Mouse (Mus musculus): ENCODE results near the gene BC030867. TPM values are rescaled to one million over a fixed set of nuclear protein-coding genes. Genes with fewer than 3 reads are reported as not detected.

BC030867 gene
- polyA plus RNA-seq, 1 experiment from 2014 or later, result 16.0 TPM

DNA sequence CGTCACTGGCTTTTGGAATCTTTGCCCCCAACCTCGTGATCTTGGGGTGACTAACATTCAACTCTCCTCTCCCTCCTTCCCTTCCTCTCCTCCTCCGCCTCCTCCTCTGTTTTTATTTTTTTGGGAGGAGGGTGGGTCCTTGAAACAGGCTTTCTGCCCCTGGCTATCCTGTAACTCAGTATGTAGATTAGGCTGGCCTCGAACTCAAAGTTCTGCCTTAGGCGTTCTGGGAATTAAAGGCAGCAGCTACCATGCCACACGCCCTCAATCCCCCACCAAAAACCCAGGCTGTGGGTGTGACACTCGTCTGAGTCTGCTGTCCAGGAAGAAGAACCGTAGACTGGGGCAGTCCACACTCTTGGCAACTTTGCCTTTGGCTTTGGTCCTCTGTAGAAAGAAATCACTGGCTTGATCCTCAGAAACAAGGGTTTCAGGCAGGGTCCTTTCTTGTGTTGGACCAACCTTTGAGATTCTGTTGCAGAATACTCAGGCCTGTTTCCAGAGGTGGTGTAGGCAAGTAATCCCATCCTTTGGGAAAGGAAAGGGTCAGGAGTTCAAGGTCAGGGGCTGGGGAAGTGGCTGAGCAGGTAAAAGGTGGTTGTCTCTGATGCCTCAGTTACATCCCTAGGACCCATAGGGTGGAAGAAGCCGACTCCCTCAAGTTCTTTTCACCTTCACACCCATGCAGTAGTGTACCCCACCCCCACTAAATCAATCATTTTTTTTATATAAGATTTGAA lies 839 bp downstream of the BC030867 start:
- no peaks in the 10 kb centered on the region for H3K9me3 ChIP-seq (replicated peaks)
- H3K36me3 ChIP-seq, result no peaks in the 10 kb centered on the region
- no peak for ATAC-seq (ENCODE audit: insufficient number of reproducible peaks, low FRiP score, low TSS enrichment, low read depth)
- peak overlapping the region; percentile 98 for H3K4me2 ChIP-seq (replicated peaks)
- H3K9ac ChIP-seq, result peak overlapping the region; percentile 63
- H3K4me1 ChIP-seq, result peaks cover 32% of the 10 kb centered on the region
- WGBS, result 12% methylated on average over 9 of the region's 9 CpGs
- H3K27ac ChIP-seq (replicated peaks), result no peak overlapping the region
- no peaks in the 10 kb centered on the region for H3K27me3 ChIP-seq
- H3K4me3 ChIP-seq (replicated peaks), result peak overlapping the region; percentile 71

DNA sequence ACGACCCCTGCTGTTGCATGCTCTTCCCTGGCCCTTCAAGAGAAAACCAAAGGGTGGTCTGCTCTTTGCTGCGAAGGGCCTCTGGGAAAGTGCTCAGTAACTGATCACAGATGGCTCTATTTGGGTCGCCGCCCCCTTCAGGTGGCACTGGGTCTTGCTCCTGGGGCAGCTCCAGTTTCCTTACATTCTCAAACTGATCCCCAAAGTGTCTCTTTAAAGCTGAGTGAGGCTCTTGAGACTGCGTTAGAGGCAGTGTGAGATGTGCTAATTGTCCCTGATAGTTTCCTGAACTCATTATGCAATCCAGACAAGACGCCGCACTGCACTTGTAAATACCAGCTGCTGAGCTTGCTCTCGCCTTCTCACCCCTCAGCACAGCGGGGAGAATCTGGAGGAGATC lies 8.8 kb downstream of the BC030867 start:
- Histone ChIP-seq H3K27me3 (no peaks in the 10 kb centered on the region), H3K4me3 (replicated peaks) (no peak overlapping the region), H3K9me3 (replicated peaks) (no peaks in the 10 kb centered on the region), H3K27ac (replicated peaks) (peak overlapping the region; percentile 19; the same call in 1 of the 2 replicates), H3K4me1 (peaks cover 17% of the 10 kb centered on the region), H3K9ac (no peak overlapping the region), H3K4me2 (replicated peaks) (no peak overlapping the region), H3K36me3 (peaks cover 32% of the 10 kb centered on the region)
- ATAC-seq (ENCODE audit: insufficient number of reproducible peaks, low FRiP score, low TSS enrichment, low read depth), result no peak
- WGBS, result 24% methylated on average over 9 of the region's 9 CpGs

DNA sequence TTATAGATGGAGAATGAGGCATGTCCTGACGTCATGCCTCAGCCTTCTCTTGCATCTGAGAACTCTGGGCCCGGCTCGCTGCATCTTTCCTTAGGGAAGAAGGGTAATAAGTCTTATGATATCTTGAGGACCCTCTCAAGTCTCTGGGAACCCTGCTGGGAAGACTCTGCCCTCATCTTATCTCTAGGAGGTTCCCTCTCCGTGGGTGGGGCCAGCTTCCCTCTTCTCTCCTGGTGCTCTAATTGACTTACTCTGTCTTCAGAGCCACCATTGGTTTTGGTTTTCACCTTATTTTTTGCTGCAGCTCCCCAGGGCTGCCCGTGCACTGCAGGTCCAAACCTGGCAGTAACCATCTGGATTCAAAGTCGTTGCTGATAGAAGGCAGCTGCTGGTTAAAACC lies 9.4 kb downstream of the BC030867 start:
- Histone ChIP-seq H3K4me1 (peaks cover 17% of the 10 kb centered on the region), H3K4me2 (replicated peaks) (no peak overlapping the region), H3K9me3 (replicated peaks) (no peaks in the 10 kb centered on the region), H3K36me3 (peaks cover 34% of the 10 kb centered on the region), H3K27ac (replicated peaks) (no peak overlapping the region), H3K9ac (no peak overlapping the region), H3K4me3 (replicated peaks) (no peak overlapping the region), H3K27me3 (no peaks in the 10 kb centered on the region)
- WGBS, result 78% methylated on average over 6 of the region's 6 CpGs
- ATAC-seq (ENCODE audit: insufficient number of reproducible peaks, low FRiP score, low TSS enrichment, low read depth), result no peak

DNA sequence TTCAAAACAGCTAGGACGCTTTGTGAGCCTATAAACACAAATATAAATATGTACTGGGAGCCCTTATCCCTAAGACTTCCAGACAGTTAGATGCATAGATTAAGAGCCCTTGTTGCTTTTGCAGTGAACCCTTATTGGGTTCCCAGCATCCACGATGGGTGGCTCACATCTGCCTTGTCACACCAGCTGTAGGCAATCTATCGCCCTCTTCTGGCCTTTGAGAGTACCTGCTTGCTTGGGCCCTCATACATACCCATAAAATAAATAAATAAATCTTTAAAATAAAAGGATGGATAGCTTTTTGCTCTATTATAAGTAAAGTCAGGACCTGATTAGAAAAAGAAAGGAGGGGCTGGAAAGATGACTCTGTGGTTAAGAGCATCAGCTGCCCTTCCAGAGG lies 9.8 kb downstream of the BC030867 start:
- peaks cover 36% of the 10 kb centered on the region for H3K36me3 ChIP-seq
- H3K27ac ChIP-seq (replicated peaks), result no peak overlapping the region
- WGBS, result 89% methylated on average over 3 of the region's 3 CpGs
- no peaks in the 10 kb centered on the region for H3K27me3 ChIP-seq
- no peaks in the 10 kb centered on the region for H3K9me3 ChIP-seq (replicated peaks)
- no peak overlapping the region for H3K4me3 ChIP-seq (replicated peaks)
- peaks cover 17% of the 10 kb centered on the region for H3K4me1 ChIP-seq
- H3K9ac ChIP-seq, result no peak overlapping the region
- H3K4me2 ChIP-seq (replicated peaks), result no peak overlapping the region
- no peak for ATAC-seq (ENCODE audit: insufficient number of reproducible peaks, low FRiP score, low TSS enrichment, low read depth)

DNA sequence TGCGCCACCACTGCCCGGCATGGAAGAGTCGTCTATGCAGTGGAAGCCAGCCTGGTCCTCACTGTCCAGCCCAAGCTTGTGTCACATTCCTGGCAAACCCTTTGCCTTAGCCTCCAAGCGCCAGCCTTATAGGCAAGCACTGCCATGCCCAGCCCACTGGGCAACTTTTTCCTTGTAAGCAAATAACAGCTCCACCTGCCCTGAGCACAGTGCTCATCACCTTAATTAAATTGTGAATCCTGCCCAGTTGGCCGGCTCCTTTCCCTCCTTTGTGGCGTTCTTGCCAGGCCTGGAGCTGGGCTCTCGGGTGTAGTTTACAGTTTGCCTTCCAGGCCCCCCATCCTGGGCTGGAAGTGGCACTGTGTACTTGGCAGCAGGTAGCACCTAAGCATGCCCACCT lies 14.5 kb downstream of the BC030867 start:
- Histone ChIP-seq H3K36me3 (peaks cover 29% of the 10 kb centered on the region), H3K4me1 (peaks cover 12% of the 10 kb centered on the region; the same call in 1 of the 2 replicates), H3K4me2 (replicated peaks) (no peak overlapping the region), H3K27ac (replicated peaks) (no peak overlapping the region), H3K27me3 (no peaks in the 10 kb centered on the region), H3K9ac (no peak overlapping the region), H3K9me3 (replicated peaks) (no peaks in the 10 kb centered on the region), H3K4me3 (replicated peaks) (no peak overlapping the region)
- 95% methylated on average over 7 of the region's 7 CpGs for WGBS
- no peak for ATAC-seq (ENCODE audit: insufficient number of reproducible peaks, low FRiP score, low TSS enrichment, low read depth)

DNA sequence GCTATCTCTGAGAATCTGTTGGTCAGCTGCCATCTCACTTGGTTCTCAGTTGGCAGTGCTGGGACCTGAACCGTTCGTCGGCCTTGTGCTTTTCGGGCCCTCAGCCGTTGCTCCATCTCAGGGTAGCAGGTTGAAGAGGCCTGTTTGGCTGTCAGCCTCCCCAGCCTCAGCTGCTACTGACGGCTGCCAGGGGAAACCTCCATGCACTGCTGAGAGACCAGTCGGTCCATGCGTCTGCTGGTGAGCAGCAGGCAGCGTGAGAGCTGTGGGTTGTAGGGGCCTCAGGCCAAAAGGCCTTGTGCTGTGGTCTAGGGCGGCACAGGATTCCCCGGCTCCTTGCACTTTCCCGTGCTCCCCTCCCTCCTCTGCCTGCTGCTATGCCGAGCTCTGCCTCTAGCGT lies 17.1 kb downstream of the BC030867 start:
- Histone ChIP-seq H3K4me3 (replicated peaks) (no peak overlapping the region), H3K4me2 (replicated peaks) (no peak overlapping the region), H3K36me3 (0 out of 2 replicates have a peak, but pooled peaks cover 18% of the 10 kb centered on the region), H3K9ac (no peak overlapping the region), H3K27me3 (no peaks in the 10 kb centered on the region), H3K9me3 (replicated peaks) (no peaks in the 10 kb centered on the region), H3K27ac (replicated peaks) (no peak overlapping the region), H3K4me1 (peaks cover 12% of the 10 kb centered on the region; the same call in 1 of the 2 replicates)
- ATAC-seq (ENCODE audit: insufficient number of reproducible peaks, low FRiP score, low TSS enrichment, low read depth), result no peak
- WGBS, result 52% methylated on average over 14 of the region's 14 CpGs

DNA sequence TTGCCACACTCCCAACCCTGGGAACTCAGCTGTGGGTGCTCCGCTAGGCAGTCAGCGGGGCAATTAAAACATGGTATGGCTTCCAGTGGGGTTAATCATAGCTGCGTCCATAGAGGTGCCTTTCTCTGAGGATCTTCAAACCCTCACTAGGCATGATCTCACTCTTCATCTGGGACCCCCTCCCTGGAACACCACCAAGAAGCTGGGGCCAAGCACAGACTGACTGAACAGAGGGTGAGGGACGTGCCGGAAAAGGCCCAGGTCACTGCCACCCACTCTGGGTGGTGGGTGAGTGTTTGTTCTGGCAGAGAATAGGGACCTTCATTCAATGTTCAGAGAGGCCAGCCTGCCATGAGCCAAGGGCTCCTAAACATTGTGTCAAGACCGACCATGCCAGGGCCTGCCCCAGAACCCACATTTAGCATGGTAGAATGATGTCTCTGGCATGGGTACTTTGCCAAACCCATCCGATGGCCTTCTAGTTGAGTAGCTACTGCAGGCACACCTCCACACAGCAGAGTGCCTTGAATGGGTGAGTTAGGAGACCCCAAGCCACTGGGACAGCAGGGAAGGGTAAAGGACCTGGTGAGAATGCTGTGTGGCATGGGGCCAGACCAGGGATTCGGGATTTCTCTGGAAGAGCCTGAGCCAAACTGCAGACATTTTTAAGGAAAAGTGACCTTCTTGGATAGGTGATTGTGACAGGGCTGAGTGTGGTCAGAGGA lies 18.1 kb downstream of the BC030867 start:
- H3K4me1 ChIP-seq, result peaks cover 12% of the 10 kb centered on the region; the same call in 1 of the 2 replicates
- no peak overlapping the region for H3K27ac ChIP-seq (replicated peaks)
- no peak overlapping the region for H3K4me3 ChIP-seq (replicated peaks)
- no peaks in the 10 kb centered on the region for H3K27me3 ChIP-seq
- no peak for ATAC-seq (ENCODE audit: insufficient number of reproducible peaks, low FRiP score, low TSS enrichment, low read depth)
- H3K9ac ChIP-seq, result no peak overlapping the region
- H3K36me3 ChIP-seq, result 0 out of 2 replicates have a peak, but pooled peaks cover 11% of the 10 kb centered on the region
- H3K4me2 ChIP-seq (replicated peaks), result 0 out of 2 replicates have a peak overlapping the region, but pooled peaks have one; percentile 22
- no peaks in the 10 kb centered on the region for H3K9me3 ChIP-seq (replicated peaks)
- 86% methylated on average over 8 of the region's 8 CpGs for WGBS

DNA sequence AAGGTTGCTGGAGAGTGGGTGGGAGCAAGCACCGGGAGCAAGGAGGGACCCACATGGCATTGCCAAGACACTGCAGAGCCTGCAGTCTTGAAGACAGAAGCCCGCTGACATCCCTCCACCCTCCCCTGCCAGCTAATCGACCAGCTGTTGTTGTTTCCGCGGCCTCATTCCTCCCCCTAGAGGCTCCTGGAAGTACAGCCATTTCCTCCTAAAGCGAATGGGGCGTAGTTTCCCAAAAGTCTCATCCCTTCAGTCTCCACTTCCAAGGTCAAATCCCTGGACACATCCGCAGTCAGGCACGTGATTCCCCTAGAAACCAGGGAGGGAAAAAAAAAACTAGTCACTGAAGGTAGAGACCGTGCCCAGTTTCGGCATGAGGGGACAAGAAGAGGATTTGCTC lies 18.8 kb downstream of the BC030867 start:
- Histone ChIP-seq H3K36me3 (0 out of 2 replicates have a peak, but pooled peaks cover 5% of the 10 kb centered on the region), H3K4me2 (replicated peaks) (0 out of 2 replicates have a peak overlapping the region, but pooled peaks have one; percentile 22), H3K4me1 (peaks cover 12% of the 10 kb centered on the region; the same call in 1 of the 2 replicates), H3K9ac (no peak overlapping the region), H3K27me3 (no peaks in the 10 kb centered on the region), H3K9me3 (replicated peaks) (no peaks in the 10 kb centered on the region), H3K4me3 (replicated peaks) (no peak overlapping the region), H3K27ac (replicated peaks) (no peak overlapping the region)
- WGBS, result 5% methylated on average over 11 of the region's 11 CpGs
- ATAC-seq (ENCODE audit: insufficient number of reproducible peaks, low FRiP score, low TSS enrichment, low read depth), result 0 out of 2 replicates have a peak, but pooled peaks have one; percentile 40

DNA sequence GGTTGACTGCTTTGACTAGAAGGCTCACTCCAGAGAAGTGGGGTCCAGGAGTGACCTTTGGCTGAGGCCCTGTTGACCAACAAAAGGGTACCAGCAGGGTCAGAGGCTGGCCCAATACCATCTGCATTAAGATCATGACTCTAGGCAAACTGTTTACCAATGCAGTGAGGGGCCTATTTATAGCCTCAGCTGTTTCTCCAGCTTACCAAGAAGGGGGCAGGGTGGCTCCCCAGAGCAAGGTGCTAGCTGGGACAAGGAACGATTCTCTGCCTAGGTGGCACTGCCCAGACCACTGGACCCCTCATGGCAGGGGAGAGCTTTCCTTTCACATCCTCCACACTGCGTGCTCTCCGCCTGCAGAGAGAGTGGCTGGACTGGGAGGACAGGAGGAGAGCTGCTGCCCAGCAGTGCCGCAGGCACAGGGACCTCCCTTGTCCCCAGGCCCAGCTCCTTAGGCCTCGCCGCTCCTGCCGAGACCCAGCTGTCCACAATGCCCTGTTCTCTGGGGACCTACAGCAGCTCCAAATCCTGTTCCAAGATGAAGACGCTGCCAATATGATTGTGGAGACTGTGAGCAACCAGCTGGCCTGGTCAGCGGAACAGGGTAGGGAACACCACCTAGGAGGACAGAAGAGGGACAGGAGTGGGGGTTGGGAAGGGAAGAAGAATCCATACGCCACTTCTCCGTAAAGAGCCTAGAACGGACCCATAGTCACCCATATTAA lies 20.0 kb downstream of the BC030867 start, which contains the start of gene Asb16:
TSS of gene Asb16 (plus strand) at position 224 of the 725 bp plus-strand sequence.
- no peak within 1 kb of the TSS for H3K27ac ChIP-seq (replicated peaks)
- H3K4me3 ChIP-seq (replicated peaks), result no peak within 1 kb of the TSS
- no peak within 1 kb of the TSS for H3K4me2 ChIP-seq (replicated peaks)
- WGBS, result 88% methylated on average over 12 of the region's 12 CpGs
- peaks cover 12% of the 10 kb centered on the region; the same call in 1 of the 2 replicates for H3K4me1 ChIP-seq
- ATAC-seq (ENCODE audit: insufficient number of reproducible peaks, low FRiP score, low TSS enrichment, low read depth), result no peak
- no peaks in the 10 kb centered on the region for H3K9me3 ChIP-seq (replicated peaks)
- H3K27me3 ChIP-seq, result no peaks in the 10 kb centered on the region
- H3K36me3 ChIP-seq, result no peaks in the 10 kb centered on the region
- no peak within 1 kb of the TSS for H3K9ac ChIP-seq

DNA sequence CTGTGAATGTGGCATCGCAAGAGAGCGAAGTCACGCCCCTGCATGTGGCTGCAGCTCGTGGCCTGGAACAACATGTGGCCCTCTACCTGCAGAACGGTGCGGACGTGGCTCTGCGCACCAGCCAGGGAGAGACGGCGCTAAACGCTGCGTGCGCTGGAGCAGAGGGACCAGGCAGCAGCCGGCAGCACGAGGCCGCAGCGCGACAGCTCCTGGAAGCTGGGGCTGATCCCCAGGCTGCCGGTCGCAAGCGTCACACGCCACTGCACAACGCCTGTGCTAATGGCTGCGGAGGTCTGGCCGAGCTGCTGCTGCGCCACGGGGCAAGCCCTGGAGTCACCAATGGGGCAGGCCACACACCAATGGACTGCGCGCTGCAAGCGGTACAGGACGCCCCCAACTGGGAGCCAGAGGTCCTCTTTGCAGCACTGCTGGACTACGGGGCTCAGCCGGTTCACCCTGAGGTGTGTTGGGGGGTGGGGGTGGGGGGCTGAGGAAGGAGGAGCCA lies 27.8 kb downstream of the BC030867 start:
- Histone ChIP-seq H3K27ac (replicated peaks) (no peak overlapping the region), H3K9me3 (replicated peaks) (no peaks in the 10 kb centered on the region), H3K4me3 (replicated peaks) (peak overlapping the region; percentile 44), H3K27me3 (peaks cover 10% of the 10 kb centered on the region; the same call in 1 of the 2 replicates), H3K36me3 (no peaks in the 10 kb centered on the region), H3K9ac (peak overlapping the region; percentile 45), H3K4me2 (replicated peaks) (peak overlapping the region; percentile 90), H3K4me1 (peaks cover 16% of the 10 kb centered on the region)
- peak; percentile 77 for ATAC-seq (ENCODE audit: insufficient number of reproducible peaks, low FRiP score, low TSS enrichment, low read depth)
- under 1% methylated on average over 33 of the region's 33 CpGs for WGBS

Data from embryonic facial prominence, embryonic 15.5 days (tissue).